Mouse (Mus musculus) hindbrain, embryonic 10.5 days (tissue): Measurements from ENCODE around the gene Zfp503. TPM values are rescaled to one million over a fixed set of nuclear protein-coding genes. Genes with fewer than 3 reads are reported as not detected.

ENCODE experiments used
- DNase-seq: peaks from one replicate; pipeline ENCODE4 v3.0.0-alpha.2; 2017; ENCODE audit warnings: low spot score
- H3K27ac ChIP-seq: fragments of 300-500 bp; sonication (generic); 2 replicates; pipeline ENCODE4 v1.5.1; 2016; ENCODE audit warnings: mild to moderate bottlenecking, moderate library complexity
- H3K27me3 ChIP-seq: fragments of 300-500 bp; sonication (generic); 2 replicates; pipeline ENCODE4 v1.6.1; 2016; ENCODE audit warnings: mild to moderate bottlenecking; ENCODE audit not compliant: poor library complexity, insufficient read depth, severe bottlenecking
- H3K36me3 ChIP-seq: fragments of 300-500 bp; sonication (generic); 2 replicates; pipeline ENCODE4 v1.6.1; 2016; ENCODE audit warnings: mild to moderate bottlenecking, moderate library complexity
- H3K4me1 ChIP-seq: fragments of 300-500 bp; sonication (generic); replicated peaks from 2 replicates; pipeline ENCODE4 v1.6.1; 2016; ENCODE audit warnings: mild to moderate bottlenecking
- H3K4me3 ChIP-seq: fragments of 300-500 bp; sonication (generic); 2 replicates; pipeline ENCODE4 v1.5.1; 2016; ENCODE audit warnings: mild to moderate bottlenecking, moderate library complexity
- H3K9me3 ChIP-seq: fragments of 300-500 bp; sonication (generic); 2 replicates; pipeline ENCODE4 v1.6.1; 2016; ENCODE audit warnings: mild to moderate bottlenecking, moderate library complexity
- WGBS: fragments of 180-500 bp; shearing (Covaris S2); methylation state at CpG from one replicate; pipeline ENCODE4 v1.1.7; 2016; 5-methylcytosine and 5-hydroxymethylcytosine counted together
- polyA plus RNA-seq: library from polyadenylated mRNA; unstranded; fragments of >200 nt; fragmentation: Nextera tagmentation; extraction: Ambion mirVana; gene quantifications from 2 replicates; pipeline ENCODE4 v1.2.1, GENCODE M21; 2016

Gene Zfp503
- polyA plus RNA-seq, 1 experiment from 2014 or later, result 20.0 TPM

DNA sequence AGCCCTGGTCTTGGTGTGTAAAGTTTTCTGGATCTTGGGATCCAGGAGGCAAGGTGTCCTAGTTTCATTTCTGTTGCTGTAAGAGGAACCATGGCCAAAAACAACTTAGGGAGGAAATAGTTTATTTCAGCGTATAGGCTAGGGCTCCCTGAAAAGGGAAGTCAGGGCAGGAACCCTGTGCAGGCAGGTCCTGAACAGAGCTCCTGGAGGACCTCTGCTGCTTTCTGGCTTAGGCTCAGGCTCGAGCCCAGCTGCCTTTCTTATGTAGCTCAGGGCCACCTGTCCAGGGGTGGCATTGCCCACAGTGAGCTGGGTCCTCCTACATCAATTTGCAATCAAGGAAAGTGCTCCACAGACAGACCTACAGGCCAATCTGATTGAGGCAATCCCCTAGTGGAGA, 47.8 kb downstream of the Zfp503 start:
- DNase-seq, result no peak
- WGBS, result 73% methylated on average over 2 of the region's 2 CpGs

DNA sequence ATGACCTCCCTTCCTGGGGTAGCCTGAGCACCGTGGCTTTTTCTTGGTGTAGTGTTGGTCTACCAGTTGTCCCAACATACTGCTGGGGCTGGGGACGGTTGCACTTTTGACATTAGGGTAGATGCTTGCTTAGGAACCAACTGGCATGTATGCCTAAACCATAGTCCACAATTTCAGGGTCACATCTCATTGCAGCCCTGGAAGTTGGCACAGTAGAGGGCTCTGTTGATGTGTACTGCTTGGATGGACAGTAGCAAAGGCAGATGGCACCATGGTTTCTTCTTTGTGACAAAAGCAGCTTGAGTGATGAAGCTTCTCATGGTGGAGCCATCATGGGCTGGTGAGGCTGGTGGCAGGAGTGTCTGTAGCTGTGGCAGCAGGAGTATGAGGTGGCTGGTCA, 52.3 kb downstream of the Zfp503 start:
- 91% methylated on average over 2 of the region's 2 CpGs for WGBS
- H3K36me3 ChIP-seq, result no peaks in the 10 kb centered on the region
- H3K4me3 ChIP-seq, result no peak overlapping the region
- H3K9me3 ChIP-seq, result no peaks in the 10 kb centered on the region
- no peak for DNase-seq
- H3K27ac ChIP-seq, result no peak overlapping the region
- no peaks in the 10 kb centered on the region for H3K27me3 ChIP-seq
- no peaks in the 10 kb centered on the region for H3K4me1 ChIP-seq

More for the DNA sequence above, 47.8 kb downstream of the Zfp503 start:
- H3K36me3 ChIP-seq, result no peaks in the 10 kb centered on the region
- H3K27me3 ChIP-seq, result no peaks in the 10 kb centered on the region
- H3K9me3 ChIP-seq, result 0 out of 2 replicates have a peak, but pooled peaks cover 3% of the 10 kb centered on the region
- no peak overlapping the region for H3K27ac ChIP-seq
- no peaks in the 10 kb centered on the region for H3K4me1 ChIP-seq
- H3K4me3 ChIP-seq, result no peak overlapping the region

DNA sequence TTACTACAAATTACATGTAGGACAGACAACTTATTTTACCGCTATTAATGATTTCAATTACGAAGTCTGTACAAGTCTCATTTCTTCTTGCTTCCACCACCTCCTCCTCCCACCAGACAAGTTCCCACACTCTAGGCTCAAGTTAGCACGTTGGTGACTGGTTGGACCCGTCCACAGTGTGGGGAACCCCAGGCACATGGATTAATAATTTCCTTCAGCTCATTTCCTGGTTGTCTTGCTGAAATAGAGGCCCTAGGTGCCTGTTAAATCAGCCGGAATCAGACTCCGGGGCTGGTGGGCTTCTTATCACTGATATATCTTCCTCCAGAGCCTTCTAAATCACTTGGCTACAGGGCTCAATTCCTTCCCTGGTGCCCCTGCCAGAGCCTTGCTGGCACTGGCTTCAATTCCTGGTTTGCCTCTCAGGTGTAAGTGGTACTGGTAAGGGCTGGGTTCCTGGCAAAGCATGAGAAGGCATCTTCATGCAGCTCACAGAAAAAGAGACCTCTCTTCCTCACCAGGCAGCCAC, 53.2 kb downstream of the Zfp503 start:
- no peaks in the 10 kb centered on the region for H3K4me1 ChIP-seq
- H3K4me3 ChIP-seq, result no peak overlapping the region
- no peaks in the 10 kb centered on the region for H3K27me3 ChIP-seq
- no peak for DNase-seq
- H3K27ac ChIP-seq, result no peak overlapping the region
- no peaks in the 10 kb centered on the region for H3K36me3 ChIP-seq
- WGBS, result 82% methylated on average over 6 of the region's 6 CpGs
- no peaks in the 10 kb centered on the region for H3K9me3 ChIP-seq

Other genes with a start within 250 kb of the Zfp503 start
- 10.9 and 11.3 TPM in 2 replicates for gene Samd8, start 239.1 kb downstream of the Zfp503 start, polyA plus RNA-seq
- not detected in 2 replicates for gene Dusp13, start 238.4 kb downstream of the Zfp503 start, polyA plus RNA-seq
- 293 and 296 TPM in 2 replicates for gene Vdac2, start 164.4 kb downstream of the Zfp503 start, polyA plus RNA-seq
- gene Comtd1, start 140.6 kb downstream of the Zfp503 start, polyA plus RNA-seq, result 15.7 and 16.8 TPM in 2 replicates
- gene Lrmda, start 30.1 kb upstream of the Zfp503 start, polyA plus RNA-seq, result 0.47 and 0.55 TPM in 2 replicates